Mouse (Mus musculus): Measurements from ENCODE around the gene C2cd4b. TPM values are rescaled to one million over a fixed set of nuclear protein-coding genes. Genes with fewer than 3 reads are reported as not detected.
"Not testable (repeated sequence)": the region's sequence is repeated elsewhere in the genome, so short reads cannot be mapped to it uniquely, and the experiment has no call there.

C2cd4b gene
- polyA plus RNA-seq, 1 experiment = 0.33 TPM

DNA sequence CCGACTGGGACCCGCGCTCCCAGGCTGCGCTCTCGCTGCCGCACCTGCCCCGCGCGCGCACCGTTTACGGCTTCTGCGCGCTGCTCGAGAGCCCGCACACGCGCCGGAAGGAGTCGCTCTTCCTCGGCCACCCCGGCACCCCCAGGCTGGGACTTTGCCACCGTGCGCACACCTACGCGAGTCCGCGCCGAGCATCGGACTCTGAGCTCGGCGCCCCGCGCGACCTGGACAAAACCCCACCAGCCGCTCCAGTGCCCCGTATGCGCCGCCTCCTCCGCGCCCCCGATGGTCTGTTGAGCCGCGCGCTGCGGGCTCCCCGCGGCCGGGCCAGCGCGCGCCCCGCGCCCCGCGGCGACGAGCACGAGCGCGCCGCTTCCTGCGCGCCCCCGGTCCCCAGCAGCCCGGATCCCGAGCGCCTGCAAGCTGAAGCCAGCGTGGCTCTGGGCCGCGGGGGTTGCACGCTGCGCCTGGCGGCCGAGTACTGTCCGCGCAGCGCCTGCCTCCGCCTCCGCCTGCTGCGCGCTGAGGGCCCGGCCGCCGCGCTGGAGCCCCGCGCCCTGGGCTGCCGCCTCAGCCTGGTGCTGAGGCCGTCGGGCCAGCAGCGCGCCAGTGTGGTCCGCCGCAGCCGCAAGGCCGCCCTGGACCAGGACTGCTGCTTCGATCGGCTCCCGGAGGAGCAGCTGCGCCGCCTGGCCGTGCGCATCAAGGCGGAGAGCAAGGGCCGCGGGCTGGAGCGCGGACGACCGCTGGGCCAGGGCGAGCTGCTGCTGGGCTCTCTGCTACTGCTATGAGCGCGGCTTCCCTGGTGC, 923 bp downstream of the C2cd4b start:
- H3K27me3 ChIP-seq (ENCODE audit: control insufficient read depth, insufficient read depth, low read length); H3K4me1 ChIP-seq (ENCODE audit: control insufficient read depth, insufficient read depth, low read length): not testable (repeated sequence)
- Histone ChIP-seq H3K4me3 (replicated peaks; ENCODE audit: insufficient read depth, low read depth, low read length) (peak overlapping the region; percentile 75), H3K27ac (ENCODE audit: insufficient read depth, low read length) (peak overlapping the region; percentile 64; the same call in 1 of the 2 replicates)
- 0 out of 2 replicates have a peak, but pooled peaks have one; percentile 9 for TF ChIP-seq POLR2A (IDR thresholded peaks at IDR 0.05; ENCODE audit: borderline replicate concordance, insufficient read depth, low read length)
- under 1% methylated on average over 110 of the region's 114 CpGs for WGBS
- DNase-seq = peak; percentile 79 to 82

DNA sequence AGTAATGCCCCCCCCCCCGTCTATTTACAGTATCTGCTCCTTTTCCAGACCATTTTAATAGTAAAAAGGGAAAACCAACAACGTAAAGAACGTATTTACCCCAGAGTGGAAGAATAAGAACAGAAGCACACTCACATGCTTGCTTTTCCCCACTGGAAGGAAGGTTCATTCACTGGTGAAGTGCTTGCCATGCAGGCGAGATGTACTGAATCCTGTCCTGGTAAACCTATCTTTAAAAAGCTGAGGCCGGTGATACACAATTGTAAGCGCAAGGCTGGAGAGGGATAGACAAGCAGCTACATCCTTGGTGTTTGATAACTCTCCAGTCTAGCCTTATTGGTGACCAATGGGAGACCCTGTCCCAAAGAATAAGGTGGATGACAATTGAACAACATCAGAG, 1.8 kb downstream of the C2cd4b start:
- WGBS = 85% methylated on average over 6 of the region's 6 CpGs
- H3K4me3 ChIP-seq (replicated peaks; ENCODE audit: insufficient read depth, low read depth, low read length) = no peak overlapping the region
- no peak for TF ChIP-seq POLR2A (IDR thresholded peaks at IDR 0.05; ENCODE audit: borderline replicate concordance, insufficient read depth, low read length)
- no peak for TF ChIP-seq CTCF (IDR thresholded peaks at IDR 0.05; ENCODE audit: borderline replicate concordance, insufficient read depth, low read depth, low read length)
- no peak for DNase-seq
- no peaks in the 10 kb centered on the region for H3K4me1 ChIP-seq (ENCODE audit: control insufficient read depth, insufficient read depth, low read length)
- H3K27me3 ChIP-seq (ENCODE audit: control insufficient read depth, insufficient read depth, low read length) = no peaks in the 10 kb centered on the region
- no peak overlapping the region for H3K27ac ChIP-seq (ENCODE audit: insufficient read depth, low read length)

DNA sequence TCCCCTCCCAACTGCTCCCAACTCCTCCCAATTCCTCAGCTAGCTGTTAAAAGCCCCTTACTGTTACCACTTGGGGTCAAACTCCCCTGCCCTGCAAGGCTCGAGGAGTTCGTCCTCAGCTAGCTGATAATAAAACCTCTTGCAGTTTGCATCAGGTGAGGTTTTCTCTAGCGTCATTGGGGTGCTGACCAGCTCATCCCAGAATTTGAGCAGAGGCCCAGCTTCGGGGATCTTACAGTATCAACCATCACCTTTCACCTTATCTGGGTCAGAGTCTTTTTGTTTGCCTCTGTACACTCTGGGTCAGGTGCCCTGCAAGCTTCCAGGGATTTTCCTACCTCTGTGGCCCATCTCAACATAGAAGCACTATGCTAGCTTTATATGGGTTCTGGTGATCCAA, 4.1 kb downstream of the C2cd4b start:
- 81% methylated on average over 4 of the region's 4 CpGs for WGBS
- Histone ChIP-seq H3K27ac (ENCODE audit: insufficient read depth, low read length) (no peak overlapping the region), H3K27me3 (ENCODE audit: control insufficient read depth, insufficient read depth, low read length) (no peaks in the 10 kb centered on the region), H3K4me3 (replicated peaks; ENCODE audit: insufficient read depth, low read depth, low read length) (no peak overlapping the region), H3K4me1 (ENCODE audit: control insufficient read depth, insufficient read depth, low read length) (no peaks in the 10 kb centered on the region)
- TF ChIP-seq POLR2A (IDR thresholded peaks at IDR 0.05; ENCODE audit: borderline replicate concordance, insufficient read depth, low read length) = no peak
- TF ChIP-seq CTCF (IDR thresholded peaks at IDR 0.05; ENCODE audit: borderline replicate concordance, insufficient read depth, low read depth, low read length) = no peak
- DNase-seq = no peak

DNA sequence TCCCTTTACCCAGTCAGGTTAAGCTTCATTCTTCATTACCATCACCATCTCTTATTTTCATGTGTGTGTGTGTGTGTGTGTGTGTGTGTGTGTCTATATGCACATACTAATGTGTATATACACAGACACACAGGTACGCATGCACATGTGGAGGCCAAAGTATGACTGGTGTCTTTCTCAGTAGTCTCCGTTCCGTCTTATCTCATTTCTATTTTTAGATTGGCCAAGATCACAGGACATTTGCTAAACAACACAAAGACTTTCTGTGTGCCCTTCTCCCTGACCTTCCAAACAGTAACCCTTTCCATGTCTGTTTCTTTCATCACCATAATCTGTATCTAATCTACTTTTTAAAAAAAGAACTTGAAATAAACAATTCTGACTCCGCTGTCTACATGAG, 7.2 kb downstream of the C2cd4b start:
- TF ChIP-seq POLR2A (IDR thresholded peaks at IDR 0.05; ENCODE audit: borderline replicate concordance, insufficient read depth, low read length) (no peak), CTCF (IDR thresholded peaks at IDR 0.05; ENCODE audit: borderline replicate concordance, insufficient read depth, low read depth, low read length) (no peak)
- no peak for DNase-seq
- Histone ChIP-seq H3K27me3 (ENCODE audit: control insufficient read depth, insufficient read depth, low read length) (no peaks in the 10 kb centered on the region), H3K4me1 (ENCODE audit: control insufficient read depth, insufficient read depth, low read length) (no peaks in the 10 kb centered on the region), H3K4me3 (replicated peaks; ENCODE audit: insufficient read depth, low read depth, low read length) (no peak overlapping the region), H3K27ac (ENCODE audit: insufficient read depth, low read length) (no peak overlapping the region)
- 89% methylated on average over 4 of the region's 4 CpGs for WGBS

DNA sequence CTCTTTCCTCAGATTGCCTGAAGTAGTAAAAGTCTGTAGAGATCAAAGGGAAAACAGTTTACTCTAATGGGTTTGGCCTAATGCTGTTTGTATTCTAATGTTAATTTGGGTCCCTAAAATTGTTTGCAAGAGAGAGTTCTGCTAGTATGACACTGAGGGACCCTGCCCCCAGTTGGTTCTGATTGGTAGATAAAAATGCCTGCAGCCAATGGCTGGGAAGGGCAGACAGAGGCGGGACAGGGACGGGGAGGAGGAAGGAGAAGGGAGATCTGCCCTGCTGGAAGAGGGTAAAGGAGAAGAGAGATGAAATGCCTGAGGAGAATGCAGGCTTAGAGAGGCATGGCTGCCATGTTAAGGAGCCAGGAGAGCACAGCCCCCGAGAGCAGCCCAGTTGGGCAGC, 7.7 kb downstream of the C2cd4b start:
- Histone ChIP-seq H3K27ac (ENCODE audit: insufficient read depth, low read length) (no peak overlapping the region), H3K27me3 (ENCODE audit: control insufficient read depth, insufficient read depth, low read length) (no peaks in the 10 kb centered on the region), H3K4me1 (ENCODE audit: control insufficient read depth, insufficient read depth, low read length) (no peaks in the 10 kb centered on the region), H3K4me3 (replicated peaks; ENCODE audit: insufficient read depth, low read depth, low read length) (no peak overlapping the region)
- DNase-seq = no peak
- TF ChIP-seq CTCF (IDR thresholded peaks at IDR 0.05; ENCODE audit: borderline replicate concordance, insufficient read depth, low read depth, low read length) (no peak), POLR2A (IDR thresholded peaks at IDR 0.05; ENCODE audit: borderline replicate concordance, insufficient read depth, low read length) (no peak)
- WGBS = 51% methylated on average over 3 of the region's 3 CpGs

DNA sequence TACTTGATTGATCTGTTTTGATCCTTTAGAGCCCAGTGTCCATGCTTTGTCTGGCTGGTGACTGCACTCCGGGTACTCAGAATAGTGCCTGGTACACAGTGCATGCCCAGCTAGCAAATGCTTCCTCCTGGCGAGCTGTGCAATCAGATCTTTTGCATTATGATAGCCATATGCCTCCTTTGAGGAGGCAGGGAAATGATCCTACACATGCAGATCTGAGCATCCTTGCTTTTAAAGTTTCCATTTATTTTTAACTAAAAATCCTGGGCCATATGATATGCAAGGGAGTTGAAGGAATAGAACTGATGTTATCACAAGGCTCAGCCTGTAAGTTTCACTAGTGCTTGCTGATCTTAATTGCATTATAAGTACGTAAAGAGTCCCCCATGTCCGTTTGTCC, 9.6 kb downstream of the C2cd4b start:
- DNase-seq = no peak
- H3K4me3 ChIP-seq (replicated peaks; ENCODE audit: insufficient read depth, low read depth, low read length) = no peak overlapping the region
- no peak overlapping the region for H3K27ac ChIP-seq (ENCODE audit: insufficient read depth, low read length)
- H3K4me1 ChIP-seq (ENCODE audit: control insufficient read depth, insufficient read depth, low read length) = no peaks in the 10 kb centered on the region
- 76% methylated on average over 4 of the region's 4 CpGs for WGBS
- no peak for TF ChIP-seq POLR2A (IDR thresholded peaks at IDR 0.05; ENCODE audit: borderline replicate concordance, insufficient read depth, low read length)
- H3K27me3 ChIP-seq (ENCODE audit: control insufficient read depth, insufficient read depth, low read length) = no peaks in the 10 kb centered on the region

DNA sequence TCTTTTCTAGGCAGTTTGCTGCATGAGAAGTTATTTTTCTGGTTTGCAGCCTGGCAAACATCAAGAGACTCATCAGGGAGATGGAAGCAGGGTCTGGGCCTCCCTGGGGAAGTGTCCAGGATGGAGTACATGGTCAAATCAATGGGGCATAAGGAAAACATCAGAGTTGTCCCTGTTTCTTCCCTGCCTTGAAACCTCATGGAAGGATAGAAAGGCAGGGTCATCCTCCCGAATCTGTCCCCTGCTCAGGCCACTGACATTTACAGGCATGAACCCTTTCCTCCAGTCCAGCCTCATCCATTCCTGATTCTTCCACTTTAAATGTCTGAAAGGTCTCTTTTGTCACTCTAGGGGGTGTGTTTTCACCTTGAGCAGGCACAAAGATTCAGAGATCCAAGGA, 10.2 kb downstream of the C2cd4b start:
- H3K27me3 ChIP-seq (ENCODE audit: control insufficient read depth, insufficient read depth, low read length) = no peaks in the 10 kb centered on the region
- DNase-seq = no peak
- H3K4me1 ChIP-seq (ENCODE audit: control insufficient read depth, insufficient read depth, low read length) = no peaks in the 10 kb centered on the region
- no peak overlapping the region for H3K27ac ChIP-seq (ENCODE audit: insufficient read depth, low read length)
- WGBS = 86% methylated on average over 1 of the region's 1 CpGs
- TF ChIP-seq CTCF (IDR thresholded peaks at IDR 0.05; ENCODE audit: borderline replicate concordance, insufficient read depth, low read depth, low read length) (no peak), POLR2A (IDR thresholded peaks at IDR 0.05; ENCODE audit: borderline replicate concordance, insufficient read depth, low read length) (no peak)
- no peak overlapping the region for H3K4me3 ChIP-seq (replicated peaks; ENCODE audit: insufficient read depth, low read depth, low read length)

DNA sequence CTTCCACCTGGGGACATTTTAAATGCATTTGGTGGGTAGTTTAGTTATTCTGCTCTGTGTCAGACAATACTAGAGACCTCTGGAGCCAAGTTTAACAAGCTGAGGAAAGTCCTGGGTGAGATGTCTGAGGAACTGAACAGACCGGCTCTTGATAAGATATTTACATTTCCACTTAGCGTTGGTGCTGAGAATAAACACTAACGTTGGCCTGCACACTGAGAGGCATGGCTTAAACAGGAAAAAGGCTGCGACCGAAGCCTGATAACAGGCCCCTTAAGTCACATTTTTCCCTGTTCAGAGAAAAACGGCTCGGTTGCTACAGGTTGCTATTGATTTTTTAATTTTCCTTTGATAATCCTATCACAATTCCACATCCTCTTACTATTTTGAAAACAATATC, 12.1 kb downstream of the C2cd4b start:
- no peak overlapping the region for H3K27ac ChIP-seq (ENCODE audit: insufficient read depth, low read length)
- WGBS = 92% methylated on average over 7 of the region's 7 CpGs
- no peak for DNase-seq
- TF ChIP-seq POLR2A (IDR thresholded peaks at IDR 0.05; ENCODE audit: borderline replicate concordance, insufficient read depth, low read length) = no peak
- no peak for TF ChIP-seq CTCF (IDR thresholded peaks at IDR 0.05; ENCODE audit: borderline replicate concordance, insufficient read depth, low read depth, low read length)
- no peaks in the 10 kb centered on the region for H3K4me1 ChIP-seq (ENCODE audit: control insufficient read depth, insufficient read depth, low read length)
- no peaks in the 10 kb centered on the region for H3K27me3 ChIP-seq (ENCODE audit: control insufficient read depth, insufficient read depth, low read length)
- no peak overlapping the region for H3K4me3 ChIP-seq (replicated peaks; ENCODE audit: insufficient read depth, low read depth, low read length)

All from cerebellum, adult 2 months (tissue).